Mouse (Mus musculus): ENCODE results near the gene Gm21679.
"Not testable (repeated sequence)": the region's sequence is repeated elsewhere in the genome, so short reads cannot be mapped to it uniquely, and the experiment has no call there.

The Gm21679 gene

GRCm38 (mm10) chrY:29683270-29683669 is at the start of gene Gm21679:
Gene Gm21679 (minus strand): TSS chrY:29683370.
- not testable (repeated sequence) for DNase-seq (ENCODE audit: low spot score in 2 of 2)

All from cerebellum, postnatal 4 days (tissue).